Mouse (Mus musculus) midbrain, embryonic 12.5 days (tissue): ENCODE data around the gene Cyp26a1. TPM values are rescaled to one million over a fixed set of nuclear protein-coding genes. Genes with fewer than 3 reads are reported as not detected.
A peak's percentile ranks its signal among the peaks of the same experiment; 100 is the strongest.

Source experiments
- ATAC-seq: fragments of 200-750 bp; cut with Nextera tagmentation; 2 replicates; pipeline ENCODE4 v1.8.0; 2017; ENCODE audit warnings: low read depth, moderate TSS enrichment, moderate library complexity; ENCODE audit not compliant: low FRiP score
- H3K27ac ChIP-seq: fragments of 300-500 bp; sonication (generic); replicated peaks from 2 replicates; pipeline ENCODE4 v1.5.1; 2016; ENCODE audit warnings: mild to moderate bottlenecking
- H3K27me3 ChIP-seq: fragments of 300-500 bp; sonication (generic); 2 replicates; pipeline ENCODE4 v1.6.1; 2016; ENCODE audit warnings: mild to moderate bottlenecking
- H3K36me3 ChIP-seq: fragments of 300-500 bp; sonication (generic); 2 replicates; pipeline ENCODE4 v1.6.1; 2016
- H3K4me1 ChIP-seq: fragments of 300-500 bp; sonication (generic); 2 replicates; pipeline ENCODE4 v1.6.1; 2016
- H3K4me2 ChIP-seq: fragments of 300-500 bp; sonication (generic); replicated peaks from 2 replicates; pipeline ENCODE4 v1.6.1; 2016; ENCODE audit warnings: mild to moderate bottlenecking, moderate library complexity
- H3K4me3 ChIP-seq: fragments of 300-500 bp; sonication (generic); 2 replicates; pipeline ENCODE4 v1.5.1; 2016; ENCODE audit warnings: mild to moderate bottlenecking
- H3K9ac ChIP-seq: fragments of 300-500 bp; sonication (generic); replicated peaks from 2 replicates; pipeline ENCODE4 v1.6.1; 2016; ENCODE audit warnings: mild to moderate bottlenecking, moderate library complexity
- H3K9me3 ChIP-seq: fragments of 300-500 bp; sonication (generic); 2 replicates; pipeline ENCODE4 v1.6.1; 2016; ENCODE audit warnings: mild to moderate bottlenecking
- WGBS: fragments of 180-500 bp; shearing (Covaris S2); methylation state at CpG from one replicate; pipeline ENCODE4 v1.1.7; 2016; 5-methylcytosine and 5-hydroxymethylcytosine counted together
- polyA plus RNA-seq: library from polyadenylated mRNA; unstranded; fragments of >200 nt; fragmentation: Nextera tagmentation; extraction: Ambion mirVana; gene quantifications from 2 replicates; pipeline ENCODE4 v1.2.1, GENCODE M21; 2016

The Cyp26a1 gene
- polyA plus RNA-seq, result 0.19 and 0.46 TPM in 2 replicates

DNA sequence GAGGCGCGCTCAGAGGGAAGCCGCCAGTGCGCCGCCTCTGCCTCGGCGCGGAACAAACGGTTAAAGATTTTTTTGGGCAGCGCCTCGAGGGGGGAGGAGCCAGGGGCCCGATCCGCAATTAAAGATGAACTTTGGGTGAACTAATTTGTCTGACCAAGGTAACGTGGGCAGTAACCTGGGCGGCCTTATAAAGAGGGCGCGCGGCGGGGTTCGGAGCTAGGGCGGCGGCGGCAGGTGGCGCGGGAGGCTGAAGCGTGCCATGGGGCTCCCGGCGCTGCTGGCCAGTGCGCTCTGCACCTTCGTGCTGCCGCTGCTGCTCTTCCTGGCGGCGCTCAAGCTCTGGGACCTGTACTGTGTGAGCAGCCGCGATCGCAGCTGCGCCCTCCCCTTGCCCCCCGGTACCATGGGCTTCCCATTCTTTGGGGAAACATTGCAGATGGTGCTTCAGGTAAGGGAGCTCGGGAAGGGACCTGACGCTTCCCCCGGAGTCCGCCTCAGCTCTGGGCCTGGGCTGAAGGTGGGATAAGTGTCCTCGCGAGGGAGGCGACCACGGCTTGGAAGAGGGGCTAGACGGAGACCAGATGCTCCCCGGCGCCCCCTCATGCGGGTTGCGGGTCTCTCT, at the start of gene Cyp26a1:
Gene Cyp26a1, plus strand, starts transcription at position 148 of the 622 bp plus-strand sequence.
- H3K9me3 ChIP-seq, result no peaks in the 10 kb centered on the region
- H3K27ac ChIP-seq, result no peak within 1 kb of the TSS
- H3K36me3 ChIP-seq, result no peaks in the 10 kb centered on the region
- peak within 1 kb of the TSS; percentile 48 for H3K4me2 ChIP-seq
- peak within 1 kb of the TSS; percentile 31 for H3K4me3 ChIP-seq
- peaks cover 98% of the 10 kb centered on the region for H3K27me3 ChIP-seq
- H3K9ac ChIP-seq, result no peak within 1 kb of the TSS
- WGBS, result under 1% methylated on average over 51 of the region's 51 CpGs
- 0 out of 2 replicates have a peak, but pooled peaks have one; percentile 44 for ATAC-seq
- peaks cover 26% of the 10 kb centered on the region for H3K4me1 ChIP-seq

DNA sequence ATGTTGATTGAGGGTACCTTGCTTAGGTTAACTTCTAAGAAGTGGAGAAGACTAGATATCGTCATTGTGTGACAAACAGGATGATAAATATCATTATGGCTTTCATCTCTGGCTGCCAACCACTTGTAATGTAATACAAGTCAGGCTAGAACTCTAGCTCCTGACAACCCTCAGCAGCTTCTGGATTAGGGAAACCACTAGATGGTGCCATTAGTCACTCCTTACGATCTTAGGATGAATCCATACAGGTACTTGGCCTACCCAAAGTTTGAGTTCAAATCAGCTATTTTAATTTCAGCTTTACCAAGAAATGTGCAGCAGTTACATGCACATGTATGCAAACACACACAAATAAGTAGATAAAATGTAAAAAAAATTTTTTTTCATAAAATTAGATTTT, 49.6 kb upstream of the Cyp26a1 start:
- ATAC-seq, result no peak
- H3K4me3 ChIP-seq, result no peak overlapping the region
- H3K27me3 ChIP-seq, result peaks cover 7% of the 10 kb centered on the region; the same call in 1 of the 2 replicates
- no peak overlapping the region for H3K4me2 ChIP-seq
- H3K36me3 ChIP-seq, result no peaks in the 10 kb centered on the region
- H3K27ac ChIP-seq, result no peak overlapping the region
- no peaks in the 10 kb centered on the region for H3K9me3 ChIP-seq
- H3K4me1 ChIP-seq, result peaks cover 5% of the 10 kb centered on the region; the same call in 1 of the 2 replicates
- no peak overlapping the region for H3K9ac ChIP-seq
- WGBS, result 41% methylated on average over 2 of the region's 2 CpGs

DNA sequence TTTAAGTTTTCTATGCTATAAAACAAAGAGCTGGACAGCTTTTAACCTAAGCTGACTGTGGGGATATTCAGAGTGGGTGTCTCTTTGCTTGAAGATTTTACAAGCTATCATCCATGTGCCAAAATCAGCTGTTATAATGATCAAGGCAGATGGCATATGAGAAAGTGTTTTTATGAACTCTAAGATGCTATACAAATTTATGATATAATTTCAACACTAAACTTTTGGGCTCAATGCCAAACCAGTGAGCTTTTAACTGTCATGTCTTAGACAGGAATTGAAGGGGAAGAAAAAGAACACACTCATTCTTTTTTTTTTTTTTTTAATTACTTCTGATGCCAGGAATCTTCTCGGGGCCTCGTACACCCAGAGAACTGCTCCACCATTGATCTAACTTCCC, 47.1 kb upstream of the Cyp26a1 start:
- Histone ChIP-seq H3K9ac (no peak overlapping the region), H3K4me1 (peaks cover 11% of the 10 kb centered on the region; the same call in 1 of the 2 replicates), H3K27ac (no peak overlapping the region), H3K36me3 (no peaks in the 10 kb centered on the region), H3K4me2 (no peak overlapping the region), H3K27me3 (peaks cover 20% of the 10 kb centered on the region), H3K4me3 (no peak overlapping the region), H3K9me3 (no peaks in the 10 kb centered on the region)
- ATAC-seq, result no peak
- 73% methylated on average over 2 of the region's 2 CpGs for WGBS

DNA sequence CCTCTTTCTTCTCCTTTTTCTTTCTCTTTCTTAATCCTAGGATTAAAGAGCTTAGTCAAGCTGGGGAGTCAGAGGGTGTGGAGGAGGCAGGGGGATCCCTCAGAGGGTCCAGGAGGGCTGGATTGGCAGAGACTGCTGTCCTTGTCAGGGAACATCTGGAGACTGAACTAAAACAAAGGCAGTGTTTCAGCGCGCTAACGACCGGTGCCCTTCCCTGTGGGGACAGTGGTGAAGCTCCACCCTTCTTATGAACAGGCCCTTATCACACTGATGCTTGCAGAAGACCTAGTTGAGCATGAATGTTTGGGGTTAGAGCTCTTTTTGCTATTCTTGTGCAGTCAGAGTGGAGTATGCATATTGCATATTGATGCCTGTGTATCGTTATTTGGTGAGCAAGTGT, 43.6 kb upstream of the Cyp26a1 start:
- Histone ChIP-seq H3K9me3 (no peaks in the 10 kb centered on the region), H3K4me3 (no peak overlapping the region), H3K4me2 (no peak overlapping the region), H3K4me1 (peaks cover 18% of the 10 kb centered on the region), H3K36me3 (no peaks in the 10 kb centered on the region), H3K27me3 (peaks cover 32% of the 10 kb centered on the region), H3K27ac (no peak overlapping the region), H3K9ac (no peak overlapping the region)
- ATAC-seq, result no peak
- WGBS, result 7% methylated on average over 5 of the region's 5 CpGs

DNA sequence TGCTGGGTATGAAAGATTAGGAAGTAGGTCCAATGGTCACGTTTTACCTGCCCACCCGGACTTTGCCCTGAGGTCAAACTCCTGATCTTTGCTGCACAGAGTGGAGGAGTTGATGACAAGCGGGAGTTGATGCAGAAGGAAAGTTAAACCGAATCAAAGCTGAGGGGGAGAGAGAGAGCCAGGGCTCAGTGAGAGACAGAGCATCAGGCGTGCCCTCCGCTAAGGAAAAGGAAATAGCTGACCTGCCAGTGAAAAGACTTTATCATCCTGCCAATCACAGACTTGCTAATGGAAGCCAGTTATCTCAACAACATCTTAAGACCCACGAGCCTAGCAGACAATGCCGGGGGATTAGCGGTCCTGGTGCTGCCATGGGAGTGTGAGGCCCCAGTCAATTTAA, 41.2 kb upstream of the Cyp26a1 start:
- ATAC-seq, result no peak
- peak overlapping the region; percentile 28 for H3K4me2 ChIP-seq
- WGBS, result 2% methylated on average over 9 of the region's 9 CpGs

DNA sequence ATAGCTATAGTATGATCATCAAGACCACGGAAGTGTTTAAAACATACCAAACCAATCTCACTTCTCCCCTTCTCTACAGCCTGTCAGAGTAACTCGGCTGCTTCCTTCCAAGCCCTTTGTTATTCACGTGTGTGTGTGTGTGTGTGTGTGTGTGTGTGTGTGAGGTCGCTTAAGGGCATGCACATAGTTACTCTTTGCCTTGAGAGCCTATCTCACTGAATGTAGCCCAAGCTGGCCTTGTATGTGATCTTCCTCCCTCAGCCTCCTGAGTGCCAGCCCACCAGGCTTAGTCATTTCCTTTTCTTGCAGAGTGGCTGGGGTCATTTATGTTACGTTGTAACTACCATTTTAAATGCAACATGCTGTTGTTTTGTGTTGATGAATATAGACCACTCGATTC, 32.3 kb upstream of the Cyp26a1 start:
- H3K9ac ChIP-seq, result no peak overlapping the region
- no peaks in the 10 kb centered on the region for H3K9me3 ChIP-seq
- peaks cover 8% of the 10 kb centered on the region for H3K27me3 ChIP-seq
- H3K4me2 ChIP-seq, result no peak overlapping the region
- H3K36me3 ChIP-seq, result no peaks in the 10 kb centered on the region
- no peaks in the 10 kb centered on the region for H3K4me1 ChIP-seq
- 79% methylated on average over 6 of the region's 6 CpGs for WGBS
- no peak for ATAC-seq
- no peak overlapping the region for H3K27ac ChIP-seq
- no peak overlapping the region for H3K4me3 ChIP-seq

More for the DNA sequence above, 41.2 kb upstream of the Cyp26a1 start:
- no peak overlapping the region for H3K4me3 ChIP-seq
- no peak overlapping the region for H3K9ac ChIP-seq
- H3K36me3 ChIP-seq, result no peaks in the 10 kb centered on the region
- H3K27me3 ChIP-seq, result peaks cover 29% of the 10 kb centered on the region
- no peaks in the 10 kb centered on the region for H3K9me3 ChIP-seq
- no peak overlapping the region for H3K27ac ChIP-seq
- H3K4me1 ChIP-seq, result peaks cover 18% of the 10 kb centered on the region

DNA sequence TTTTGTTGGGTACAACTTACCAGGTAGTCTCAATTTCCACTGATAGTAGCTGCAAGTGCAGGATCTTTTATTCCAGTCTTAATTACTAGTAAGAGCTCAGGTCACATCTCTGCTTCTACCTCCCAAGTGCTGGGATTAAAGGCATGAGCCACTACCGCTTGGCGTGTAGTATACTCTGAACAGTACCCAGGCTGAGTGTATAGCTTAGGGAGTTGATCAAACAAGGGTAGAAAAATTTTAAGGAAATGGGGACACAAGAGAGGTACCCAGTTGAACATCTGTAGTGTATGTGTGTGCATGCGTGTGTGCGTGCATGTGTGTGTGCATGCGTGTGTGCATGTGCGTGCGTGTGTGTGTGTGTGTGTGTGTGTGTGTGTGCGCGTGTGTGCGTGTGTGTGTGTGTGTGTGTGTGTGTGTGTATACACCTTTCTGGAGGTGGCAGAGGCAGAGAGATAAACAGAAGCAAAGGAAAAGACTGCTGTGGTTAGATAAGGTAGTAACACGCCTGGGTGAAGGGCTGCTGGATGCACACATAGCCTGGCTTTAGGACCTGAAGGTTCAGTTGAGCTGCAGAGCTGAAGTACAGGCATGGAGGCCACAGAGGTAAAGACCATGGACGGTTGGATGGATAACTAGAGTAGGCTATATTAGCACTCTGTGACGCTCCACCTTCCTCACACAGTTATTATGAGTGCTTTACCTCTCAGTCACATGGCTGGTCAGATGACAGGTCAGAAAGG, 29.6 kb upstream of the Cyp26a1 start:
- Histone ChIP-seq H3K4me1 (peaks cover 6% of the 10 kb centered on the region; the same call in 1 of the 2 replicates), H3K9ac (no peak overlapping the region), H3K4me2 (no peak overlapping the region), H3K36me3 (no peaks in the 10 kb centered on the region), H3K27ac (no peak overlapping the region), H3K27me3 (peaks cover 10% of the 10 kb centered on the region), H3K9me3 (no peaks in the 10 kb centered on the region), H3K4me3 (no peak overlapping the region)
- ATAC-seq, result no peak
- WGBS, result 84% methylated on average over 13 of the region's 13 CpGs

DNA sequence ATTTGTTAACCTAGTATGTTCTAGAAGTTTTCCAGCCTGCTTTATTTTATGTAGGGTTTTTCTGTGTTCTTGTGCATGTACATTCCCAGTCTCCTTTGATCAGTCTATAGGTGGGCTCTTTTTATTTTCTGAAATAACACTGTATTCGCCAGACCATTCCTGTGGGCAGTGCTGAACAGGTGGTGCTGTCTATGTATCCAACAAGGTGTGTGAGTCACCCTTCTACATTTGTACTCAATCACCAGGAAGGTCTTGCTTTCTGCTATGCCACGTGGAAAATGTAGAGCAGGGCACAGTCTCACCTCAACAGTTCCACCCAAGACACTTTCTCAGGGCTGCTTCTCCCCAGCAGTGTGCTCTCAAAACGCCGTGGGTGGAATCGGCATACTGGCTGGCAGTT, 28.9 kb upstream of the Cyp26a1 start:
- H3K36me3 ChIP-seq, result no peaks in the 10 kb centered on the region
- H3K4me1 ChIP-seq, result peaks cover 6% of the 10 kb centered on the region; the same call in 1 of the 2 replicates
- ATAC-seq, result no peak
- WGBS, result 94% methylated on average over 5 of the region's 5 CpGs
- H3K27me3 ChIP-seq, result peaks cover 10% of the 10 kb centered on the region
- H3K27ac ChIP-seq, result no peak overlapping the region
- H3K9ac ChIP-seq, result no peak overlapping the region
- no peak overlapping the region for H3K4me2 ChIP-seq
- H3K9me3 ChIP-seq, result no peaks in the 10 kb centered on the region
- no peak overlapping the region for H3K4me3 ChIP-seq

DNA sequence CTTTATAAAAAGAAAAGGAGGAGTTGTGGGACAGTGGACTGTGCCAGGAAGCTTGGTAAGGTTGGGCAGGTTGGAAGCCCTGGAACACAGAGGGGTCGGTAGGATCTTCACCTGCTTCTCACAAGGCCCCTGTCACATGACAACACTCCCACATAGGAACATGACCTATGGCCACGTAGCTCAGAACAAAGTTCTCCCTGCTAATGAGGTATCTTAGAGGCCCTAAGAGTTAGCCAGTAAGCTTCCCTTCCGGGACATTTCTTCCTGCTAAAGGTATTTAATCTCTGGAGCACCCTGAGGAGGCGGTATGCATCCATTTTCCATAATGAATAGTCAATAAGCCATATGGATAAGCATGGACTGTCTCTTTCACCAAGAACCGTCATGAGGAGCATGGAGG, 28.1 kb upstream of the Cyp26a1 start:
- peaks cover 6% of the 10 kb centered on the region; the same call in 1 of the 2 replicates for H3K4me1 ChIP-seq
- no peak overlapping the region for H3K4me2 ChIP-seq
- H3K27ac ChIP-seq, result no peak overlapping the region
- no peak overlapping the region for H3K9ac ChIP-seq
- no peaks in the 10 kb centered on the region for H3K36me3 ChIP-seq
- H3K9me3 ChIP-seq, result no peaks in the 10 kb centered on the region
- peaks cover 10% of the 10 kb centered on the region for H3K27me3 ChIP-seq
- H3K4me3 ChIP-seq, result no peak overlapping the region
- no peak for ATAC-seq
- 64% methylated on average over 5 of the region's 5 CpGs for WGBS

DNA sequence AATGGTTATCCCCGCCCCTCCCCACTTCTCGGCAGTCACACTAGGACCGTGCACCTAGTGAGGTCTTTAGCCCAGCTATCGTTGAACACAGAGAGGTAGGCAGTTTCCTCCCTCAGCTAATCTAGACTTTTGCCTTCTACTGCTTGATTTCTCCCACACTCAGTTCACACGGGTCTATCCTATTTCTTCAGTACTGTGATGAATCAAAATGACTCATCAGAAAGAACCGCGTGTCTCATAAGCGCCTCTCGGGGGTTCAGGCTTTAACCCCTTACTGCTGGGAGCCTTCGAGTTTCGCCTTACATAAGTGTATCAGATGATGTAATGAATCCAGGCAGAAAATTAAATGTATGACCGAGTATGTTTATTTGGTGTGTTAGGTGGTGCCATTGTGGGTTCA, 24.2 kb upstream of the Cyp26a1 start:
- Histone ChIP-seq H3K9ac (no peak overlapping the region), H3K4me2 (no peak overlapping the region), H3K36me3 (no peaks in the 10 kb centered on the region), H3K27me3 (peaks cover 30% of the 10 kb centered on the region), H3K27ac (no peak overlapping the region), H3K4me1 (peaks cover 6% of the 10 kb centered on the region; the same call in 1 of the 2 replicates), H3K9me3 (no peaks in the 10 kb centered on the region), H3K4me3 (no peak overlapping the region)
- no peak for ATAC-seq
- WGBS, result 58% methylated on average over 12 of the region's 12 CpGs

DNA sequence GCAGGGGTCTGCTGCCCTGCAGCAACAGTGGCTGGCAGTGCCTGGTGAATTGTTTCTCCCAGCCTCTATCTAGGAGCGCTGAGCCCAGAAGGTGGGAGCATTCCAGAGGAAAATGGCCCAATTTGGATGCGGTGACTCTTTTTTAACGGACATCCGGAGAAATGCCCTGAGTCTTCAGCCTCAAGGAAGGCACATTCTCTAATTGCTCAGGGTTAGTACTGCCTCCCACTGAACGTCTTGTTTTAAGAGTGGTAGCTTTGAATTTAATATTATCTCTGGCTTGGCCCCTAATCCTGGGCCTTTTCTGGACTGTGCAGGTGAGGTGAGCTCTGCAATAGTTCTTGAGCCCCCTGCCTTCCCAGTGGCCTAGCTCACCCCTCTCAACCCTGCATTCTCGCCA, 12.3 kb upstream of the Cyp26a1 start, which contains the start of gene Cyp26c1:
Gene Cyp26c1, plus strand, starts transcription at position 301 of the 400 bp plus-strand sequence.
- H3K36me3 ChIP-seq, result no peaks in the 10 kb centered on the region
- no peak within 1 kb of the TSS for H3K4me3 ChIP-seq
- no peak for ATAC-seq
- H3K9me3 ChIP-seq, result no peaks in the 10 kb centered on the region
- peaks cover 90% of the 10 kb centered on the region for H3K27me3 ChIP-seq
- no peak within 1 kb of the TSS for H3K27ac ChIP-seq
- H3K9ac ChIP-seq, result no peak within 1 kb of the TSS
- 2% methylated on average over 6 of the region's 6 CpGs for WGBS
- no peak within 1 kb of the TSS for H3K4me2 ChIP-seq
- H3K4me1 ChIP-seq, result peaks cover 9% of the 10 kb centered on the region; the same call in 1 of the 2 replicates

DNA sequence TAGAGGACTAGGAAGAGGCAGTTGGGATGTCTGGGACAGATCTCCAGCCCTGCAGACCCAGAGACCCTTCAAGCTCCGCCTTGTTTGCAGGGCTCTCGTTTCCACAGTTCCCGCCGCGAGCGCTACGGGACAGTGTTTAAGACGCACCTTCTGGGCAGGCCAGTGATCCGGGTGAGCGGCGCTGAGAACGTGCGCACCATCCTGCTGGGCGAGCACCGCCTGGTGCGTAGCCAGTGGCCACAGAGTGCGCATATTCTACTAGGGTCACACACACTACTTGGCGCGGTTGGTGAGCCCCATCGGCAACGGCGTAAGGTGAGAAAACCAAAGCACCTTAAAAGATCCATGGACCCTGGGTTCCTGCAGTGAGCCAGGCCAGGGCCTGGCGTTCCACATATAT, 11.3 kb upstream of the Cyp26a1 start:
- ATAC-seq, result no peak
- WGBS, result 5% methylated on average over 23 of the region's 23 CpGs
- Histone ChIP-seq H3K27ac (no peak overlapping the region), H3K9me3 (no peaks in the 10 kb centered on the region), H3K9ac (no peak overlapping the region), H3K4me1 (peaks cover 13% of the 10 kb centered on the region), H3K4me3 (no peak overlapping the region), H3K27me3 (peaks cover 95% of the 10 kb centered on the region), H3K36me3 (no peaks in the 10 kb centered on the region), H3K4me2 (no peak overlapping the region)
